Mouse (Mus musculus): ENCODE data around the gene Veph1. TPM values are rescaled to one million over a fixed set of nuclear protein-coding genes. Genes with fewer than 3 reads are reported as not detected.

Veph1 gene
- not detected in 2 replicates for total RNA-seq (2014; fragmentation: Nextera tagmentation)
- total RNA-seq (2017) = not detected in 2 replicates

DNA sequence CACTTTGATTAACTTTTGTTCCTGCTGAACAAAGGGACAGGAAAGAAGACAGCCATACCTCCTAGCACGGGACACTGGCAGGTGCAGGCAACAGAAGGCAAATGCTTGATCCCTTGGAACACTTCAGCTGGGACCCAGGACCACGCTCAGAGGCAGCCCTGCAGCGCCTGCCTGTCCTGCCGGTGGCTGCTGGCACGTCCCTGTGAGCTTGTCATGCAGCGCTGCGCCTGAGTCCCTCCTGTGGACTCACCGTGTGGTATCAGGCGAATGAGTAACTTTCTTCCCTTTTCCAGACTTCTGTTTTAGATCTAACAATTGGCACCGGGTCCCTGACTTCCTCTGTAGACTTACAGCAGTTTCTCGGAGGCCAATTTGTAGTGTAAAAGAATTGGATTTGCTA is at the start of gene Veph1:
Gene Veph1, minus strand, starts transcription at position 293 of the 400 bp plus-strand sequence.
- no peak for ATAC-seq (replicated peaks; ENCODE audit: low FRiP score, low TSS enrichment, poor library complexity, severe bottlenecking)

DNA sequence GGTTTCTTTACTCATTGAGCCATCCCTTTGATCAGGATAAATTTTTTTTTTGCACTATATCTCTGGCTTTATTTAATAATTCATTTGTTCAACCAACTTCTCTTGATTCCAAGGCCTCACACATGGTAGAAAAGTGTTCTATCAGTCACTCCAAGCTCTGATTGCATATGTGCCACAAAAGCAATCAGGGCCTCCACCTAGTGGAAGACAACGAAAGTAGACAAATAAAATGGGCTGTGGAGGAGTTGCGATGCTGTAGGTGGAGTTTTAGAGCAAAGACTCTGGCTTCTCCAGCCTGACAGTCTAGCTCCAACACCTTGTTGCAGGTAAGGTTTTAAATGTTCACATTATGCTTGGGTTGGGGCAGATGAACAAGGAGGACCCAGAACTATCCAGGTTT is 44.1 kb upstream of the Veph1 start:
- ATAC-seq (replicated peaks; ENCODE audit: low FRiP score, low TSS enrichment, poor library complexity, severe bottlenecking) = no peak

DNA sequence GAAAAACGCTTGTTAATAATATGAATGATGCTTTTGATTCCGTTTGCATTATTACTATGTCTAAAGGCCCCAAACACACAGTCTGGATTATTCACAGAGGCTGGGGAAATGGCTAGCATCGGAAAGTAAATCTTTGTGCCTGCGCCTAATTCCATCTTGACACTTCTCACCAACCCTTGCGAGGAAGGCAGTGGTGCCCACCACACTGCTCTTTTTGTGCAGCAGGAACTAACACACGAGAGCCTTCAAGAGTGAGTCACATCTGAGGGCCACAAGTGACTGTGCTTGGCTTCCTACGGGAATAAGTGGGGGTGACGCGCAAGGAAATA is 35.7 kb upstream of the Veph1 start:
- ATAC-seq (replicated peaks; ENCODE audit: low FRiP score, low TSS enrichment, poor library complexity, severe bottlenecking) = no peak

DNA sequence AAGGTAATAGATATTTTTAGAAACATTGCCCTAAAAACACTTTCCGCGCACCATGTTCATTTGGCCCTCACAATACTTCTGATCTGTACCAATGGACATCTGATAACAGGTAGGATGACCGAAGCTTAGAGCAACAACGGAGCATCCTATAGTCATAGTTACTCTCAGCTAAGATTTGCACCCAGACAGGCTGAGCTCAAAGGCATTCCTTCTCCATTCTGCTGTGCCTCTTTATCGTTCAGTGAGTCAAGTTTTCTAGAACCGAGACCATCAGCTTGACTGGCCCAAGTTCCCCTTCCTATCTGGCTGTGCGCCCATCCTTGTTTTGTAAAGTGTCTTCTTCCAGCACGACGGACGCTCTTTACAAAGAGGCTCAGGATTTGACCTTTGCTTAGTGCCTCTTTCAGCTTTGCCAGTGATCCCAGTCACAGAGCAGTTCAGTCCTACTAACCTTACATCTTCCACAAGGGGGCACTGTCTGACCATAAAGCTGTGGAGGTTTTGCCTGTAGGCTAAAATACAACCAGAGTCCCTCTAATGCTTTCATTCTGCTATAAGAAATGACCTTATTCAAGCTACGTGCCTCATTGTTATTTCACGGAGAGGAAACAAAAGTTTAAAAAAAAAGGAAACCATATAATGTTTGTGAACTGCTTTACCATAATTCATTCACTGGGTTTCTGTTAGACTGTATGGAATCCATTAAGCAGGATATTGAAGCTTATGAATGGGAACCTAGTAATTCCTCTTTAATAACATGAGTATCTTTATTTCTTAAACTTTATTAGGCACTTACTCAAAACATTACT is 35.2 kb upstream of the Veph1 start:
- ATAC-seq (replicated peaks; ENCODE audit: low FRiP score, low TSS enrichment, poor library complexity, severe bottlenecking) = peak; percentile 90

DNA sequence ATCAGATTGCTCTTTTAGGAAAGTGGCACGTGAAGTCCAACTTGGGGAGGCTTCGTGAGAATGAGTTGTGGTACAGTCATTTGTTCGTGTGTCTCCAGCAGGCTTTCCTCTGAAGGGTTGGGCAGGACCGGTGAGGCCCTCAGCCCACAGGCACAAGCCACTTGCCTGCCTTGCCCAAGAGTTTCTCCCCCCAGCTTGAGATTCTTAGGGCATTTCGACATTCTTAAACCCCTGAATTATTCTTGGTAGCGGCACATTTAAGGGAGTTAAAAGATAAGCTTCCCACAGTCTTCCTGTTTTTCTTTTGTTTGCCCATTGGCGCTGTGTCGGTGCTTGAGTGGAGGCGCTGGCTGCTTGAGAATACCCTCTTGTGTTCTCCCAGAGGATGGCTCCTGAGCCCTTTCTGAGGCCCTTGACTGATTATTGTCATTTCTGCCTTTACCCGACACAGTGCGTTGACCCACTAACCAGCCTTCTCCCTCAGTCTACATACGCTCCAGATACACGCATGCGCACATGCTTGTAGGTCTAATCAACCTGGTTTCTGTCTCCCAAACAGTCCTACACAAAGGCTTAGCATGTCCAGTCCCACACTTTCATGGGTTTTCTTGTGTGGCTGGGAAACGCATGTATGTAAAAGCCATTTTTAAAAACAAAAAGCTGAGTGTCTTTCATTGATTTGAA is 34.4 kb upstream of the Veph1 start:
- 0 out of 2 replicates have a peak, but pooled peaks have one; percentile 31 for ATAC-seq (replicated peaks; ENCODE audit: low FRiP score, low TSS enrichment, poor library complexity, severe bottlenecking)

DNA sequence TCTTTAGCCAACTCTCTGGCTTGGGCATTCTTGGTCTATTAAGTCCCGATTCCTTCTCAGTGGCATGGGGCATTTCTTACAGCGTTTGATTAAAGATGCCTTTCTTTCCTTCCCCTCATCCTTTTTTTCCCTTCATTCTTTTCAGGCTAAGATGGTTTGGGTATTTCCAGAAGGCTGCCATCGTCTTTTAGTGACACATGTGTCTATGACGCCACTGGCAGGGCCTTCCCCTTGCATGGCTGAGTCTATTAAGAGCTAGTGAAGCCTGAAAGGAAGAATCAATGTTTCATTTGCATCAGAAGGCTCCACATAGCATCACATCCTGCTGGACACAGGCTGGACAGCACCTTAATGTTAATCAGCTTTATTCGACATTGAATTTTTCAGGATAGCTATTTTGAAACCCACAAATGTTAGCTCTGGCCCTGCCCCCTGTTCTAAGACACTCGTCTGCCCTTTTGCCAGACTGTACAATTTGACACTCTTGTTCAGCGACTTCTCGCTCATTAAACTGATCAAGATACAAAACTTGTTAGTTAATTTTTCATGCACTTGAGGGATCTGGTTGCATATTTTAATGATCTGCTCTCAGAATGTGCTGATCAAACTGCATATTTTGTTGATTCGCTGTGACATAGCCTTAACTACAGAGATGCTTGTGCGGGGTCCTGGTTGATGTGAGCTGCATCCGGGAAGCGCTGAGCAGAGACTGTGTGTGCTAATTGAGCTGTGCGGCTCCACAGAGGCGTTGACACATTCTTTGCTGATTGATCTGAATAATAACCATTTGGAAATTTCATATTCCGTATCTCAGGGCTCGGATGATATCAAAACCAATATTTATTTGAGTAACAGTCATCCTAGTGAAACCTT is 29.6 kb upstream of the Veph1 start:
- no peak for ATAC-seq (replicated peaks; ENCODE audit: low FRiP score, low TSS enrichment, poor library complexity, severe bottlenecking)

DNA sequence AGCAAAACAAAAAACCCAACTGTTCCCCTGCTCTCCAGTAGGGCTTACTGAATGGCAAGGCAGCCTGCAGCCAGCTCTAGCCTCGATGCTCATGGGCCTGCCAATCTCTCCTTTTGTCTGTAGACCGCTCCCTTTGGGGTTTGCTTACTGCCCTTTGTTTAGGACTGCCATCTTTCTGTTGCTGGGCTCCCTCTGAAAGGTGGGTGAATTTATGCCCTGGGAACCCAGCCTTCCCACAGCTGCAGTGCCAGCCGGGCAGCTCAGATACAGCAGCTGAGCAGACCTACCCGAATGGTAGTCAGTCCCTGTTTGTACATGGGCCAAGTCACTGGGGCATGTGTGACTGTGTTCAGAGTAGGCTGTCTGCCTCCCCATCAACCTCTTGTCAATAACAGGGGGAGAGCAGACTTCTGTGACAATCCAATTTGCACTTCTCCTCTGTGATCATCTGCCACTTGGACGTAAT is 28.9 kb upstream of the Veph1 start:
- ATAC-seq (replicated peaks; ENCODE audit: low FRiP score, low TSS enrichment, poor library complexity, severe bottlenecking) = no peak

DNA sequence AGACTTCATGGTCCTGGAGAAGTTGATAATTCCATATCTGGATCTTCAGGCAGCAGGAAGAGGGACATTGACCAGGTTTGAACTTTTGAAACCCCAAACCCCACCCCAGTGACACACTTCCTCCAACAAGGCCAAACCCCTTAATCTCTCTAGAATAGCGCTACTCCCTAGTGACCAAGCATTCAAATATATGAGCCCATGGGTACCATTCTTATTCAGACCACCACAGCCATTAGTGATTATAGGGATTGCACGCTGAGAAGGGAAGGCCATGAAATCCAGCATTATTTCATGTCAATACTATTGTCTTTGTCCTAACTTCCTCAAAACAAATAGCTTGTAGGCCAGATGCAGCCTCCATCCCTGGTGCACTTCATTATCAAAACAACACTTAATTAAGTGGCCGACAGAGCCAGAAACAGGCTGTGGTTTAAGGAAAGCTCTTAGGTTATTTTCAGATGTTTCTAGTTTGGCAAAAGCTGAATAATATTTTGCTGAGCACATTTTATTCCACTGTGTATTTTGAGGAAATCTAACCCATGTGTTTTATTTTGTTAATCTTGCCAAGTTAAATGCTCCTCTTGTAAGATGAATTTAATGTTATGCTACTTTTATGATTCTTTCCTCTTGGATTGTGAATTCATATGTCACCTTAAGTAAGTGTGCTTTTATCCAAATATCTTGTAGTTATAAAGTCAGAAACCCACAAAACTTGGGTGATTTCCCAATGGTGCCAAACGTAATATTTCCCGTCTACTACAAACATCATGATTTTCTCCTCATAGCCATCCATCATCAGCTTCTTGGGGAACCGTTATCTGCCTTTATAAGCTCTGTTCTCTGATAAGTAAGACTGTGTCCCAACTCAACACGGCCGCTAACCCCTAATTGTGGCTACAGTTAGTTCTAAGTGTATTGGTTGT is 18.4 kb upstream of the Veph1 start:
- ATAC-seq (replicated peaks; ENCODE audit: low FRiP score, low TSS enrichment, poor library complexity, severe bottlenecking) = no peak

DNA sequence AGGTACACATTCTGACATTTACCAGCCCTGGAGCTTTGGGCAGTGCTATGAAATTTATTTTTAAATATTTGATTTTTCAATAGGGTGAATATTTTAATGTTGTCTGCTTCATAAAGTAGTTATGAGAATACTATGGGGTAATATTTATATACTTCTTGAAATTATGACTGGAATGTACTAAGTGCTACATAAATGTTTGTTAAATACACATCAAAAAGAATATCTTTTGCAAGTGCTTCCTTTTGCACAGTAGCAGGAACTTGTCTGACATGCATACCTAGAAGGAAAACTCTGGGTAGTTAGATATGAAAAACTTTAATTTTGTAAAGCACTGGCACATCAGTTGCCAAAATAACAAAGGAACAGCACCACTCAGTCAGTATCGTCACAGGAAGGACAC is 13.9 kb upstream of the Veph1 start:
- no peak for ATAC-seq (replicated peaks; ENCODE audit: low FRiP score, low TSS enrichment, poor library complexity, severe bottlenecking)

DNA sequence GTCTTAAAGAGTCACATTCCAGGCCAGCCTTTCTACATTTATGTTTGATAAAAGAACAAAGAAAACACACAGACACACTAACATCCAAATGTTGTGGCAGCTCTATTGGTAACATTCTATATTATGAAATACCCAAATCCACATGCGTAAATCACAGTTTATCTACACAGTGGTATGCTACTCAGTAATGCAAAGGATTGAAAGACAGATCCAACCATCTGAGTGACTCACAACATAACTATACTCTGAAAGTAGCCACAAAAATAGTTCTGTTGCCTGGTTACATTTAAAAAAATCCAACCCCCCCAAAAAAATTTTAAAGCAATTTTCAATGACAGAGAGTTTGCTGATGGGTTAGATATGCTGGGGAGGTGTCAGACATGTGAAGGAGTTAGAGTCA is 12.9 kb upstream of the Veph1 start:
- ATAC-seq (replicated peaks; ENCODE audit: low FRiP score, low TSS enrichment, poor library complexity, severe bottlenecking) = no peak

DNA sequence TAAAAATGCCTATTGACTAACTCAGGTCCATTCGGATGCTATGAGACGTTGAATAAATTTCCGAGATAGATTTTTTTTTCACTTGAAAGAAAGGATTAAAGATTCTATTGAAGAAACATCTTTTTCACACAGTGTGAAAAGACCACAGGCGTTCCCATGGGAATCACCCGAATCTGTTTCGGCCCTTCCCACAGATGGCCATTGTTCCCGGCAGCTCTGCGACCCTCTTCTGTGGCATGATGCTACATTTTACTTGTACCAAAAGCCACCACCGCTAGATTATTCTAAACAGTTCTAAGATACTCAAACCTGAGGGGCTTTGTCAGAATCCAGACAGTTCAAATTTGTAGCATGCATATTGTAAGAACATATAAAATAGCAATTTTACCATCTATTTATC is 1.4 kb downstream of the Veph1 start:
- ATAC-seq (replicated peaks; ENCODE audit: low FRiP score, low TSS enrichment, poor library complexity, severe bottlenecking) = no peak

DNA sequence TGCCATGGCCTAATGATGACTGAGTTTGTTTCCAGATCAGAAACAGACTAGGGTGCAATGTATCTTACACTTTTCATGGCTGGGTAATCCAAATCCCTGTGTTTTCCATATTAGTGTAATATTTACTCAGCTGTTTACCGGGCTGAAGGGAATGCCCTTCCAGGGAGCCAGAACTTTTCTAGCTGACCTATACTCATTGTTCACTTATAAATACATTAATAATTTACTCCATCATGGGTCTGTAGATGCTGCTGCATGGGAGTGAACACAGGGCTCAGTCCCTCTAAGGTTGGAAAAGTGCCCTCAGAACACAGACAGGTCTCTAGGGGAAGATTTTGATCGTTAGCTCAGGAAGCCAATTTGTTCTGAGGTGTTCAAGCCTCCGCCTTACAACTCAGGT is 1.9 kb downstream of the Veph1 start:
- no peak for ATAC-seq (replicated peaks; ENCODE audit: low FRiP score, low TSS enrichment, poor library complexity, severe bottlenecking)

DNA sequence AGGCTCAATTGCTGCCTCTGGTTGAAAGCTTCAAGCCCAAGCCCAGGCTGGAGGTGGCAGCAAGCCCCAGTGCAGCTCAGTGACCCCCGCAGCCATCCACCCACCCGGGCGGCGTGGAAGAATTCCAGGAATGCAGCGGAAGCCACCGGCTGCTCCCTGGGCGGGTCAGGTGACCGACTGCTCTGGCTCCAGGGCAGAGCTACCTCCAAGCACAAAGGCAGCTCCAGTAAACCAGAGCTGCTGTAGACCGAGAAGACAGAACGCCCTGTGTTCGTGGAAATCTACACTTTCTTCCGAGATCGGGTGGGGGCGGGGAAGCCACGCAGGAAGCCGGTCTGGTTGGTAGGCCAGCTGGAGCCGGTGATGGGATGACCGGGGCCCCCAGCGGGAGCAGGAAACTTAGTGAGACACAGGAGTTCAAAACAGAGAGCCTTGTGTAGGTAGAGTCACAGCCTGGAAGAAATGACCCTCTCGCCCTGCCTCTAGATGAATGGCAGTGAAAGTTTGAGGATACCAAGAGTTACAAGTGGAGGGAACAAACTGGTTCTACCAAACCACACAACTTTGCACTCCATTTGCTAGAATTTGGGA is 4.2 kb downstream of the Veph1 start:
- ATAC-seq (replicated peaks; ENCODE audit: low FRiP score, low TSS enrichment, poor library complexity, severe bottlenecking) = no peak

DNA sequence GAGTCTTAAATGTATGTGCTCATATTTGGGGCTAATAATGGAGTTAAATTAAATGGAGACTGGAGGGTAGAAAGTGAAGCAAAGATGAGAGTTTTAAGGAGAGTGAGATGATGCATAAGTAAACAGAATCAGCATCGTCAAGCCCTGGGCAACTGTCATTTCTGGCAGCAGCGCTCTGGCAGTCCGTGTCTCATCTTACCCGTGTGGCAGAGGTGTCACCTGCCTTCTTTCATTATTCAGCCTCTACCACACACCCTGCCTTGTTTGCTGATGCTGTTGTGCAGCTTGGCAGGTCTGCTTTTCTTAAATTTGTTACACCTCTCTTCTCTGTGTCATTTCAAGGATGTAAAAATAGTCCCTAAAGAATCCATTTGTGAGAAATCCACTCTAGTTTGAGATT is 33.4 kb downstream of the Veph1 start:
- ATAC-seq (replicated peaks; ENCODE audit: low FRiP score, low TSS enrichment, poor library complexity, severe bottlenecking) = no peak

DNA sequence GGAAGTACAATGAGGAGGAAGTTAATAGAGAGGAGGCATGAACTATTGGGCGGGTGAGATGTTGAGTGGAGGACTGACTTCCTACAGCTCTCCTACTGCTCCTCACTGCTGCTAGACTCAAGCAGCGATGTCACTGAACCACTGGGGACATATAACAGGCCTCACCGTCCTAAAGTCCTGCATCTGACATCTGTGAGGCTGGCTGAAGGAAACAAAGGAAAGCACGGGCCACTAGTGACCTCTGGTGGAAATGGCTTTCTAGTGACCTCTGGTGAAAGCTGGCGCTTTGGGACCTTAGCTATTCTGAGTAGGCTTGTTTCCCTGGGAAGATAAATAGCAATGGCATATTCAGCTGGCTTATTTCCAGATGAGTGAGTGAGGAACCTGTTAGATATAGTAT is 34.3 kb downstream of the Veph1 start:
- no peak for ATAC-seq (replicated peaks; ENCODE audit: low FRiP score, low TSS enrichment, poor library complexity, severe bottlenecking)

DNA sequence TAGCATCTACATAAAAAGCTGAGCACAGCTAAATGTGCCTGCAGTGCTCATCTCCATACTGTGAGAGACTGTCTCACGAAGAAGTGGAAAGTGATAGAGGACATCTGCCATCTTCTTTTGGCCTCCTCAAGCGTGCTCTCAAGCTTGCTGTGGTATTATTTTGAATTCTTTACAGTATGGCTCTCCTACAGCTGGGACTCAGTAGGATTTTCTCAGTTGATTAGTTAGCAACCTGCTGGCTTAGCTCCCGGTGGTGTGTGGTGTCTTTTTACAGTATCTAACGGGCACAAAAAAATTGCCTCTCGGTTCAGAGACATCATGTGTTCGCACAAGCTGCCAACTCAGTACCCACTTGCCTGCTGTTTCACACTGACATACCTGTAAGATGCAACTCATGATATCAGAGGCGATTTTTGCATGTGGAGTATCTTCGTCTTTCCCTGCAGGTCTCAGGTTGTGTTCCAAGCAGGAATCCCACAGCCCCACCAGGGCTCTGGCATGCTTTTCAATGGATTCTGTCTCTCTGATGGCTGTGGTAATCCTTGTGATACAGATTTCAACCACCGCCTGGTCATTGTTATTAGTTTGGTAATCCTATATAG is 42.0 kb downstream of the Veph1 start:
- ATAC-seq (replicated peaks; ENCODE audit: low FRiP score, low TSS enrichment, poor library complexity, severe bottlenecking) = no peak

DNA sequence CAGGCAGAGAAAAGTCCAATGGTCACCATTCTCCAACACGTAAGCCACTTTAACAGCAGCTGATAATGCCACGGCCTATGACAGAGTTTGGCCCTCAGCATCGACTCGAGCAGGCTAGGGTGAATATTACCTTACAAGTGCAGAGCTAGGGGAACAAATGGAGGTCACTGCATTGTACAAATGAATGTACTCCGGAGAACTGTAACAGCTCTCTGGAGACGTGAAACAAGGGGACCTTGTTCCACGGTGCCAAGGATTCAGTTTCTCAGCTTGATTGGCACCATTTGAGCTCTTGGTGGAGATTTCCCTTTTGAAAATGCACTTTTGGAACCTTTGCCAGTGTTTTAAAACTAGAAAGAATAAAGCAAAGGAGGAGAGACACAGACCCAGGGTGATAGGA is 44.8 kb downstream of the Veph1 start:
- no peak for ATAC-seq (replicated peaks; ENCODE audit: low FRiP score, low TSS enrichment, poor library complexity, severe bottlenecking)

DNA sequence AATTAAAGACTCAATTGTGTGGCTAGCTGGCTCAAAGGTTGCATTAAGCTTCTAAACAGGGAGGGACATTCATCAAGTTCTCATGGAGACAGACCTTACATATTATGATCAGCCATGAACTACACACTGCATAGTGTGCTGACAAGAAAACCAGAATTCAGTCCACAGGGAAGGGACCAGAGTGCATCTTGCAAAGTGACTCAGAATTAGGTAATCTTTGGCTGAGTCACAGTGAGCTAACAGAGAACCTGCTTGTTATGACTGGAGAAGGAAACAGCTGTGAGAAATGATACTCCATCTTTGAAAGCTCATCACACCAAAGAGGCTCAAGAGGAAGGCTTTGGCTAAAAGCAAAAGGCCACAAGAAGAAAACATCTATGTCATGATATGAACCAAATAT is 56.2 kb downstream of the Veph1 start:
- no peak for ATAC-seq (replicated peaks; ENCODE audit: low FRiP score, low TSS enrichment, poor library complexity, severe bottlenecking)

Measured in megakaryocyte-erythroid progenitor cell, adult 5-6 weeks (primary cell).